Mouse (Mus musculus) C3H10T1/2 (cell line): ENCODE measurements around the gene Vmn2r11. TPM values are rescaled to one million over a fixed set of nuclear protein-coding genes. Genes with fewer than 3 reads are reported as not detected.

ENCODE experiments used
- polyA plus RNA-seq, 2 experiments: library from polyadenylated mRNA; unstranded; fragments of >200 nt; fragmentation: generic; extraction: Trizol; gene quantifications; one replicate each; pipeline ENCODE4 v1.2.1; 2012; ENCODE audit warnings: missing spikeins in 2 of 2

Gene Vmn2r11
- not detected for polyA plus RNA-seq

GRCm38 (mm10) chr5:109059469-109059868 is at the start of gene Vmn2r11:
Vmn2r11 (minus strand) TSS chr5:109059569.

DNA sequence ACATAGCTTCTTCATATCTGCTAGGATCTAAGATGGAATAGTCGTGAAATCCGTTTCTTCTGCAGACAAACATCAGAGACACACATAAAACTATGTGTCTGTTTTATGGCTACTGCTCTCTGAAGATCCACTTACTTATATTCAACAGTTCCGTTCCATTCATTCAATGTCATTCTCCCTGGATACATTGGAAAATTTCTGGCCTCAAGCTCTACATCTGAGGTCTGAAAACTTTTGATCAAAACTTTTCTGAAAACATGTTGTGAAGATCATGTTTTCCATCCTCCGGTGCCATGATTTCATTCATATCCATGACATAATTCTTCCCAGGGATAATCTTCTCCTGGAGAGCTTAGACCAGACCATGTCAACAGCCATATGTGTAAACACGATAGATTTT is 38.5 kb upstream of the Vmn2r11 start, which contains the start of gene Vmn2r12:
TSS of gene Vmn2r12 (minus strand) at position 101 of the 400 bp plus-strand sequence.

DNA sequence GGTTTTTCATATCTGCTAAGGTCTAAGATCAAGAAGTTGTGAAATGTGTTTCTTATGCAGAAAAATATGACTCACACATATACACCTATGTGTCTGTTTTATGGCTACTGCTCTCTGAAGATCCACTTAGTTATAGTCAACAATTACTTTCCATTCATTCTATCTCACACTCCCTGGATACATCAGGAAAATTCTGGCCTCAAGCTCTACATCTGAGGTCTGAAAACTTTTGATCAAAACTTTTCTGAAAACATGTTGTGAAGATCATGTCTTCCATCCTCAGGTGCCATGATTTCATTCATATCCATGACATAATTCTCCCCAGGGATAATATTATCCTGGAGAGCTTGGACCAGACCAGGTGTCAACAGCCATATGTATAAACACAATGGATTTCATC is 52.9 kb downstream of the Vmn2r11 start, which contains the start of gene Vmn2r10:
TSS of gene Vmn2r10 (minus strand) at position 101 of the 400 bp plus-strand sequence.

Other genes with a start within 250 kb of the Vmn2r11 start
- gene Vmn2r9, start 207.0 kb downstream of the Vmn2r11 start, polyA plus RNA-seq = not detected
- gene Vmn2r10, start 53.0 kb downstream of the Vmn2r11 start, polyA plus RNA-seq = not detected
- not detected for gene Vmn2r12, start 38.4 kb upstream of the Vmn2r11 start, polyA plus RNA-seq
- gene Vmn2r13, start 132.6 kb upstream of the Vmn2r11 start, polyA plus RNA-seq = under 1 TPM in 1 of 2 experiments, not detected in 1; 0.01 TPM
- not detected for gene Vmn2r14, start 165.1 kb upstream of the Vmn2r11 start, polyA plus RNA-seq
- gene Vmn2r15, start 238.1 kb upstream of the Vmn2r11 start, polyA plus RNA-seq = not detected